Mouse (Mus musculus): Measurements from ENCODE around the gene D2hgdh.

GRCm38 (mm10) chr1:93817823-93818532 is 6.7 kb upstream of the D2hgdh start:
- no peak for TF ChIP-seq CTCF (conservative IDR thresholded peaks at IDR 0.05; ENCODE audit: insufficient read depth, insufficient read length, low read depth, low read length)
- TF ChIP-seq POLR2A (IDR thresholded peaks at IDR 0.05; ENCODE audit: low read depth, low read length): no peak
